Mouse (Mus musculus) forebrain, embryonic 11.5 days (tissue): ENCODE data around the gene Nanos2. TPM values are rescaled to one million over a fixed set of nuclear protein-coding genes. Genes with fewer than 3 reads are reported as not detected.

ENCODE experiments used
- ATAC-seq: fragments of 200-750 bp; cut with Nextera tagmentation; replicated peaks from 2 replicates; pipeline ENCODE4 v1.8.0; 2017; ENCODE audit warnings: moderate TSS enrichment; ENCODE audit not compliant: low FRiP score
- DNase-seq: peaks from one replicate; pipeline ENCODE4 v3.0.0-alpha.2; 2017; ENCODE audit warnings: low spot score
- H3K27ac ChIP-seq: fragments of 300-500 bp; sonication (generic); 2 replicates; pipeline ENCODE4 v1.5.1; 2014; ENCODE audit warnings: low read depth, low read length
- H3K27me3 ChIP-seq: fragments of 300-500 bp; sonication (generic); 2 replicates; pipeline ENCODE4 v1.6.1; 2014; ENCODE audit warnings: mild to moderate bottlenecking, low read length, mixed read lengths; ENCODE audit not compliant: control insufficient read depth, insufficient read depth
- H3K36me3 ChIP-seq: fragments of 300-500 bp; sonication (generic); 2 replicates; pipeline ENCODE4 v1.6.1; 2014; ENCODE audit warnings: mild to moderate bottlenecking, low read length, moderate library complexity, mixed read lengths; ENCODE audit not compliant: control insufficient read depth, insufficient read depth
- H3K4me1 ChIP-seq: fragments of 300-500 bp; sonication (generic); replicated peaks from 2 replicates; pipeline ENCODE4 v1.6.1; 2014; ENCODE audit warnings: low read length, mixed read lengths; ENCODE audit not compliant: control insufficient read depth, insufficient read depth
- H3K4me2 ChIP-seq: fragments of 300-500 bp; sonication (generic); 2 replicates; pipeline ENCODE4 v1.6.1; 2014; ENCODE audit warnings: low read depth, mild to moderate bottlenecking, low read length, moderate library complexity, mixed read lengths; ENCODE audit not compliant: severe bottlenecking
- H3K4me3 ChIP-seq: fragments of 300-500 bp; sonication (generic); 2 replicates; pipeline ENCODE4 v1.5.1; 2014; ENCODE audit warnings: low read depth, low read length
- H3K9ac ChIP-seq: fragments of 300-500 bp; sonication (generic); 2 replicates; pipeline ENCODE4 v1.6.1; 2014; ENCODE audit warnings: low read length
- H3K9me3 ChIP-seq: fragments of 300-500 bp; sonication (generic); 2 replicates; pipeline ENCODE4 v1.6.1; 2016; ENCODE audit warnings: low read length, mixed read lengths; ENCODE audit not compliant: control insufficient read depth
- WGBS: fragments of 180-500 bp; shearing (Covaris S2); extraction: QIAGEN DNeasy Blood & Tissue Kit; methylation state at CpG from one replicate; pipeline ENCODE4 v1.1.7; 2014; 5-methylcytosine and 5-hydroxymethylcytosine counted together
- polyA plus RNA-seq: library from polyadenylated mRNA; unstranded; fragments of >200 nt; fragmentation: Nextera tagmentation; extraction: Ambion mirVana; gene quantifications from 2 replicates; pipeline ENCODE4 v1.2.1, GENCODE M21; 2014

Gene Nanos2
- polyA plus RNA-seq, 1 experiment from 2014 or later, result not detected

GRCm38 (mm10) chr7:18957569-18958383 is 29.4 kb upstream of the Nanos2 start:
- under 1% methylated on average over 97 of the region's 107 CpGs for WGBS
- DNase-seq, result peak; percentile 82
- H3K9me3 ChIP-seq, result no peaks in the 10 kb centered on the region
- peak overlapping the region; percentile 51 for H3K4me3 ChIP-seq
- H3K9ac ChIP-seq, result peak overlapping the region; percentile 72
- peak overlapping the region; percentile 90 for H3K4me2 ChIP-seq
- H3K27me3 ChIP-seq, result peaks cover 6% of the 10 kb centered on the region; the same call in 1 of the 2 replicates
- H3K27ac ChIP-seq, result peak overlapping the region; percentile 37; the same call in 1 of the 2 replicates
- peak; percentile 45 for ATAC-seq
- H3K36me3 ChIP-seq, result no peaks in the 10 kb centered on the region; the same call in 1 of the 2 replicates
- H3K4me1 ChIP-seq, result peaks cover 23% of the 10 kb centered on the region

- H3K9me3 ChIP-seq, result no peaks in the 10 kb centered on the region
- H3K9ac ChIP-seq, result peak overlapping the region; percentile 72
- no peaks in the 10 kb centered on the region for H3K36me3 ChIP-seq
- H3K27me3 ChIP-seq, result peaks cover 6% of the 10 kb centered on the region; the same call in 1 of the 2 replicates
- ATAC-seq (no peak; the same call in none of the 2 replicates), DNase-seq (no peak)
- no peak overlapping the region for H3K27ac ChIP-seq
- H3K4me2 ChIP-seq, result peak overlapping the region; percentile 90
- WGBS, result under 1% methylated on average over 21 of the region's 21 CpGs
- H3K4me3 ChIP-seq, result peak overlapping the region; percentile 51
- H3K4me1 ChIP-seq, result peaks cover 26% of the 10 kb centered on the region
Observed at GRCm38 (mm10) chr7:18958384-18958766, 28.8 kb upstream of the Nanos2 start.

DNA sequence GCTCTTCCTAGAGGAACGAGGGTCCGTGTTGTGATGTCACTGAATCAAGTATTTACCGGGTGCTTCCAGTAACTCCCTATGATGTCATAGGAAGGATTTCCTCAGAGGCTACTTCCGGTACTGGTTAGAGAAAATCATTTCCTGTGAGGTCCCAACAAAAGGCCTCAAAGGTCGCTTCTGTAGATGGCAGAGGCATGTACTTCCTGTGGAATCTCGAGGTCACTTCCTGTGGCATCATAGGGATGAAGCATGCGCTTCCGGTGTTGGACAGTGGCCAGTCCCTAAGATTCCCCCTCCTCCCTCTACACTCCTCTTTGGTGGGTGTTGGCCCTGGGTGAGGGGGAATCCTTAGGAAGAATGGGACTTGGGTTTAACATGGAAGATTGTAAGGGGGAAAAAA is 27.8 kb upstream of the Nanos2 start:
- no peaks in the 10 kb centered on the region for H3K9me3 ChIP-seq
- no peak overlapping the region for H3K4me2 ChIP-seq
- H3K27me3 ChIP-seq, result peaks cover 10% of the 10 kb centered on the region; the same call in 1 of the 2 replicates
- no peak overlapping the region for H3K4me3 ChIP-seq
- no peak overlapping the region for H3K9ac ChIP-seq
- DNase-seq (no peak), ATAC-seq (no peak)
- peaks cover 26% of the 10 kb centered on the region for H3K4me1 ChIP-seq
- H3K27ac ChIP-seq, result no peak overlapping the region
- H3K36me3 ChIP-seq, result no peaks in the 10 kb centered on the region
- WGBS, result 68% methylated on average over 8 of the region's 8 CpGs

DNA sequence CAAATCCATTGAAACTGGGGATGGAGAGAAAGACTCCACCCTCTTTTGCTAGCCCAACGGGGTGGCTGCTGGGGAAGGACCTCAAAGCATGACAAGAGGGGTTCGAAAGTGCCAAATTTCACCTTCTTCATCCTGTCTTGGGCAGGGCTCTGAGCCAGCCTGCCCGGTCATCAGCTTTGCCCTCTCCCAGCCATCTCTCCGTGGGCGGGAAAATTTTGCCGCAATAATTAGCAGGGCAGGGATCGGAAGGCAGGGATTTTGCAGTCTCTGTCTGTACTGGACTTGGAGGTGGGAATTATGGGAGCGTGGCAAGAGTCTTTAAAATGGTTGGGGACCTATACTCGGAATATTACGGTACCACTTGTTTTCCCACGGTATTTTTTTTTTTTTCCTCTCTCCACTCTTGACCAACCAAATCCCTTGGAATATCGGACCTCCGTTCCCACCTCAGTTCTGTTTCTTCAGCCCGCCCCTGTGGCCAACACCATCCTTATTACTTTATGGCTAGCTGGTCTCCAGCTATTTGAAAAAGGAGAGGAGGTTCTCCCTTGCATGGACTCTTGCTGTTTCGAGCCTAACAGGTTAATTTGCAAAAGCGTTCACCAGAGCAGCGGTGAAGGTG is 24.9 kb upstream of the Nanos2 start:
- WGBS, result under 1% methylated on average over 17 of the region's 17 CpGs
- no peaks in the 10 kb centered on the region for H3K36me3 ChIP-seq
- H3K4me1 ChIP-seq, result peaks cover 24% of the 10 kb centered on the region
- peak overlapping the region; percentile 37; the same call in 1 of the 2 replicates for H3K9ac ChIP-seq
- peaks cover 11% of the 10 kb centered on the region; the same call in 1 of the 2 replicates for H3K27me3 ChIP-seq
- no peaks in the 10 kb centered on the region for H3K9me3 ChIP-seq
- peak overlapping the region; percentile 80 for H3K4me2 ChIP-seq
- no peak for DNase-seq
- ATAC-seq, result no peak
- H3K27ac ChIP-seq, result no peak overlapping the region
- H3K4me3 ChIP-seq, result peak overlapping the region; percentile 35

GRCm38 (mm10) chr7:18962795-18963194 is 24.4 kb upstream of the Nanos2 start:
- no peaks in the 10 kb centered on the region for H3K9me3 ChIP-seq
- peak overlapping the region; percentile 37; the same call in 1 of the 2 replicates for H3K9ac ChIP-seq
- peaks cover 20% of the 10 kb centered on the region for H3K4me1 ChIP-seq
- peaks cover 11% of the 10 kb centered on the region; the same call in 1 of the 2 replicates for H3K27me3 ChIP-seq
- WGBS, result 0% methylated on average over 20 of the region's 20 CpGs
- no peaks in the 10 kb centered on the region for H3K36me3 ChIP-seq
- peak overlapping the region; percentile 80 for H3K4me2 ChIP-seq
- DNase-seq (no peak), ATAC-seq (peak; percentile 34; the same call in 1 of the 2 replicates)
- H3K4me3 ChIP-seq, result peak overlapping the region; percentile 35
- no peak overlapping the region for H3K27ac ChIP-seq

DNA sequence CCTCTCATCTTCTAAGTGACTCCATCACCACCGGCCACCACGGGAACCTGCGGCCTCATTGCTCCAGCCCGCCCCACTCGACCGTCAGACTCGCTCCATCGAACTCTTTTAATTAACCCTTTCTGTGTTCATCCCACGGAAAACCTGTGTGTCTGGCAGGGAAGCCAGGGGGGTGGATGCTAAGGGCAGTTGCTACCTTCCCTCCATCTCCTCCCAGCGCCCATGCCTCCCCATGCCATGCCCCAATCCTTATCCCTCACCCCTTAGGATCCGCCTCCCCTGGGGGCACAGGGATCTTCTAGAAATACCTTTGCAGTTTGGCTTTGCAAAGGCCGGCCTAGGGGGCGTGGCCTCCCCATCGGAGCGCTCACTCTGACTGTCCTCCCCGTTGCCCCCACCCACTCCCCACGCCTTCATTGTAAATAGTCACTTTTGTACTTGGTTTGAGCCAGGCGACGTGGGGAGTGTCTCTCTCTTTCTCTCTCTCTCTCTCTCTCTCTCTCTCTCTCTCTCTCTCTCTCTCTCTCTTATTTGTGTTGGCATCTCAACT is 23.8 kb upstream of the Nanos2 start:
- no peak for DNase-seq
- 1% methylated on average over 19 of the region's 19 CpGs for WGBS
- Histone ChIP-seq H3K36me3 (no peaks in the 10 kb centered on the region), H3K27me3 (peaks cover 11% of the 10 kb centered on the region; the same call in 1 of the 2 replicates), H3K9ac (no peak overlapping the region), H3K9me3 (no peaks in the 10 kb centered on the region), H3K4me1 (peaks cover 17% of the 10 kb centered on the region), H3K27ac (no peak overlapping the region), H3K4me2 (peak overlapping the region; percentile 80; the same call in 1 of the 2 replicates), H3K4me3 (peak overlapping the region; percentile 35)
- ATAC-seq, result no peak

DNA sequence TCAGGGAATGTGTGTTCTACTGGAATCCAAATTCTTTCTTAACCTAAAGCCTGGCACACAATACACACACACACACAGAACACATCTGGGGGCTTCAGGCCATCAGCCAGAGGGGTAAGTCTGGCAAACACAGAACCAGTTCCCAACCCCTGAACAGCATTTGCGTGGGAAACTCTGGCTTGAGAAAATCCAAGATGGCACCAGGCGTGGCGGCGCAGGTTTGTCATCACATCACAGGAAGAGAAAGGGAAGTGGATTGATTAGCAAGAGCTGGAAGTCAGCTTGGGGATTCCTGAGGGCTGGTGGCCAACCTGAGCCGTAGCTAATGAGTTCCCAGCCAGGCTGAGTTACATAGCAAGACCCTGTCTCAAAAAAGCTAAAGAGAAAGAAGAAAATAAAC is 21.9 kb upstream of the Nanos2 start:
- 85% methylated on average over 5 of the region's 5 CpGs for WGBS

DNA sequence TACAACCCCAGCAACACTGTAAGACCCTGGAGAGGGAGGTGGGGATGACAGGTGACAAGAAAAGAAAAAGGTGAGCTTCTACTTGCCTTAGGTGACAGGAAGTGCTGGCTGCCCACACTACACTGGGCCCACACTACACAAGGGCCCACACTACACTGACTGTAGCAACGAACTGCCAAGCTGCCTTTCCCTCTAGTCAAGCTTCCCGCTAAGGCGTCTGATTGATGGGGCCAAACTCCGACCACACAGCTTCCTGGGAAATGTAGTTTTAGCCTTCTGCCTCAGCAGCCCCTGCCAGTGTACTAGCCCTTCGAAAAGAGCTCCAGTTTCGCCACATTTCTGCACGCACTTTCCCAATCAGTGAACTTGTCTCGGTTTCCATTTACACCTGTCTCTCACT is 19.6 kb upstream of the Nanos2 start:
- peaks cover 8% of the 10 kb centered on the region; the same call in 1 of the 2 replicates for H3K27me3 ChIP-seq
- 0 out of 2 replicates have a peak, but pooled peaks have one; percentile 40 for ATAC-seq
- no peak overlapping the region for H3K27ac ChIP-seq
- WGBS, result 10% methylated on average over 8 of the region's 8 CpGs
- H3K9me3 ChIP-seq, result no peaks in the 10 kb centered on the region
- H3K4me1 ChIP-seq, result peaks cover 4% of the 10 kb centered on the region
- H3K36me3 ChIP-seq, result no peaks in the 10 kb centered on the region
- no peak overlapping the region for H3K4me2 ChIP-seq
- no peak overlapping the region for H3K4me3 ChIP-seq
- DNase-seq, result no peak
- no peak overlapping the region for H3K9ac ChIP-seq

More for the DNA sequence above, 21.9 kb upstream of the Nanos2 start:
- ATAC-seq (no peak), DNase-seq (no peak)
- Histone ChIP-seq H3K9me3 (no peaks in the 10 kb centered on the region), H3K4me3 (no peak overlapping the region), H3K27ac (no peak overlapping the region), H3K4me2 (no peak overlapping the region), H3K4me1 (peaks cover 15% of the 10 kb centered on the region), H3K36me3 (no peaks in the 10 kb centered on the region), H3K9ac (no peak overlapping the region), H3K27me3 (peaks cover 8% of the 10 kb centered on the region; the same call in 1 of the 2 replicates)
